Mouse (Mus musculus) forebrain, embryonic 12.5 days (tissue): ENCODE measurements around the gene Cops2. TPM values are rescaled to one million over a fixed set of nuclear protein-coding genes. Genes with fewer than 3 reads are reported as not detected.

ENCODE experiments used
- ATAC-seq: fragments of 200-750 bp; cut with Nextera tagmentation; 2 replicates; pipeline ENCODE4 v1.8.0; 2017; ENCODE audit warnings: moderate TSS enrichment; ENCODE audit not compliant: low FRiP score
- H3K27ac ChIP-seq: fragments of 300-500 bp; sonication (generic); 2 replicates; pipeline ENCODE4 v1.5.1; 2016; ENCODE audit warnings: mild to moderate bottlenecking
- H3K27me3 ChIP-seq: fragments of 300-500 bp; sonication (generic); 2 replicates; pipeline ENCODE4 v1.6.1; 2016; ENCODE audit warnings: mild to moderate bottlenecking
- H3K36me3 ChIP-seq: fragments of 300-500 bp; sonication (generic); replicated peaks from 2 replicates; pipeline ENCODE4 v1.6.1; 2016; ENCODE audit warnings: mild to moderate bottlenecking
- H3K4me1 ChIP-seq: fragments of 300-500 bp; sonication (generic); 2 replicates; pipeline ENCODE4 v1.6.1; 2016
- H3K4me2 ChIP-seq: fragments of 300-500 bp; sonication (generic); 2 replicates; pipeline ENCODE4 v1.6.1; 2016; ENCODE audit warnings: mild to moderate bottlenecking, moderate library complexity
- H3K4me3 ChIP-seq: fragments of 300-500 bp; sonication (generic); replicated peaks from 2 replicates; pipeline ENCODE4 v1.5.1; 2016; ENCODE audit warnings: mild to moderate bottlenecking
- H3K9ac ChIP-seq: fragments of 300-500 bp; sonication (generic); 2 replicates; pipeline ENCODE4 v1.6.1; 2016; ENCODE audit warnings: mild to moderate bottlenecking
- H3K9me3 ChIP-seq: fragments of 300-500 bp; sonication (generic); 2 replicates; pipeline ENCODE4 v1.6.1; 2016
- WGBS: fragments of 180-500 bp; shearing (Covaris S2); methylation state at CpG from one replicate; pipeline ENCODE4 v1.1.7; 2016; 5-methylcytosine and 5-hydroxymethylcytosine counted together
- polyA plus RNA-seq: library from polyadenylated mRNA; unstranded; fragments of >200 nt; fragmentation: Nextera tagmentation; extraction: Ambion mirVana; gene quantifications from 2 replicates; pipeline ENCODE4 v1.2.1, GENCODE M21; 2016

Cops2 gene
- polyA plus RNA-seq, 1 experiment from 2014 or later: 80.7 TPM

GRCm38 (mm10) chr2:125811332-125811731 is 47.6 kb downstream of the Cops2 start:
- Histone ChIP-seq H3K9me3 (no peaks in the 10 kb centered on the region), H3K27me3 (no peaks in the 10 kb centered on the region), H3K4me3 (no peak overlapping the region), H3K36me3 (no peaks in the 10 kb centered on the region), H3K9ac (no peak overlapping the region), H3K4me2 (no peak overlapping the region), H3K4me1 (no peaks in the 10 kb centered on the region), H3K27ac (no peak overlapping the region)
- WGBS: 85% methylated on average over 2 of the region's 2 CpGs
- no peak for ATAC-seq

- Histone ChIP-seq H3K9ac (no peak overlapping the region), H3K4me2 (no peak overlapping the region), H3K36me3 (no peaks in the 10 kb centered on the region), H3K4me3 (no peak overlapping the region), H3K27me3 (no peaks in the 10 kb centered on the region), H3K4me1 (no peaks in the 10 kb centered on the region), H3K27ac (no peak overlapping the region), H3K9me3 (no peaks in the 10 kb centered on the region)
- 61% methylated on average over 7 of the region's 7 CpGs for WGBS
- ATAC-seq: no peak
Observed at GRCm38 (mm10) chr2:125809551-125809950, 49.4 kb downstream of the Cops2 start.

GRCm38 (mm10) chr2:125805826-125806225 is 53.1 kb downstream of the Cops2 start:
- Histone ChIP-seq H3K4me1 (no peaks in the 10 kb centered on the region), H3K27ac (no peak overlapping the region), H3K27me3 (no peaks in the 10 kb centered on the region), H3K9me3 (no peaks in the 10 kb centered on the region), H3K4me3 (no peak overlapping the region), H3K36me3 (no peaks in the 10 kb centered on the region), H3K4me2 (no peak overlapping the region), H3K9ac (no peak overlapping the region)
- WGBS: 44% methylated on average over 1 of the region's 1 CpGs
- ATAC-seq: no peak

GRCm38 (mm10) chr2:125801947-125802346 is 57.0 kb downstream of the Cops2 start:
- Histone ChIP-seq H3K9me3 (no peaks in the 10 kb centered on the region), H3K36me3 (no peaks in the 10 kb centered on the region), H3K4me1 (no peaks in the 10 kb centered on the region), H3K9ac (no peak overlapping the region), H3K4me2 (no peak overlapping the region), H3K4me3 (no peak overlapping the region), H3K27ac (no peak overlapping the region), H3K27me3 (no peaks in the 10 kb centered on the region)
- ATAC-seq: no peak
- WGBS: 77% methylated on average over 4 of the region's 4 CpGs

GRCm38 (mm10) chr2:125801038-125801437 is 57.9 kb downstream of the Cops2 start:
- H3K9ac ChIP-seq: no peak overlapping the region
- H3K4me2 ChIP-seq: no peak overlapping the region
- no peak for ATAC-seq
- H3K9me3 ChIP-seq: no peaks in the 10 kb centered on the region
- no peak overlapping the region for H3K27ac ChIP-seq
- H3K36me3 ChIP-seq: no peaks in the 10 kb centered on the region
- 70% methylated on average over 8 of the region's 8 CpGs for WGBS
- H3K27me3 ChIP-seq: no peaks in the 10 kb centered on the region
- H3K4me1 ChIP-seq: no peaks in the 10 kb centered on the region
- no peak overlapping the region for H3K4me3 ChIP-seq

GRCm38 (mm10) chr2:125800428-125800827 is 58.5 kb downstream of the Cops2 start:
- Histone ChIP-seq H3K9ac (no peak overlapping the region), H3K36me3 (no peaks in the 10 kb centered on the region), H3K27me3 (no peaks in the 10 kb centered on the region), H3K4me1 (no peaks in the 10 kb centered on the region), H3K9me3 (no peaks in the 10 kb centered on the region), H3K27ac (no peak overlapping the region), H3K4me2 (no peak overlapping the region), H3K4me3 (no peak overlapping the region)
- WGBS: 76% methylated on average over 4 of the region's 4 CpGs
- ATAC-seq: no peak

- ATAC-seq: no peak
- no peaks in the 10 kb centered on the region for H3K36me3 ChIP-seq
- no peak overlapping the region for H3K9ac ChIP-seq
- no peaks in the 10 kb centered on the region for H3K9me3 ChIP-seq
- no peak overlapping the region for H3K4me3 ChIP-seq
- 0 out of 2 replicates have a peak, but pooled peaks cover 1% of the 10 kb centered on the region for H3K27me3 ChIP-seq
- H3K4me1 ChIP-seq: no peaks in the 10 kb centered on the region
- no peak overlapping the region for H3K27ac ChIP-seq
- H3K4me2 ChIP-seq: no peak overlapping the region
Observed at GRCm38 (mm10) chr2:125797872-125798271, 61.1 kb downstream of the Cops2 start.

- H3K27me3 ChIP-seq: 0 out of 2 replicates have a peak, but pooled peaks cover 2% of the 10 kb centered on the region
- no peak overlapping the region for H3K27ac ChIP-seq
- no peaks in the 10 kb centered on the region for H3K4me1 ChIP-seq
- H3K4me3 ChIP-seq: no peak overlapping the region
- no peaks in the 10 kb centered on the region for H3K36me3 ChIP-seq
- no peak overlapping the region for H3K4me2 ChIP-seq
- ATAC-seq: no peak
- no peak overlapping the region for H3K9ac ChIP-seq
- no peaks in the 10 kb centered on the region for H3K9me3 ChIP-seq
- 81% methylated on average over 2 of the region's 2 CpGs for WGBS
Observed at GRCm38 (mm10) chr2:125795118-125795517, 63.8 kb downstream of the Cops2 start.

GRCm38 (mm10) chr2:125794166-125794565 is 64.8 kb downstream of the Cops2 start:
- no peak overlapping the region for H3K27ac ChIP-seq
- no peak overlapping the region for H3K9ac ChIP-seq
- H3K27me3 ChIP-seq: 0 out of 2 replicates have a peak, but pooled peaks cover 2% of the 10 kb centered on the region
- ATAC-seq: no peak
- H3K4me1 ChIP-seq: no peaks in the 10 kb centered on the region
- no peaks in the 10 kb centered on the region for H3K36me3 ChIP-seq
- H3K4me2 ChIP-seq: no peak overlapping the region
- H3K4me3 ChIP-seq: no peak overlapping the region
- no peaks in the 10 kb centered on the region for H3K9me3 ChIP-seq
- 87% methylated on average over 2 of the region's 2 CpGs for whole genome bisulfite sequencing

GRCm38 (mm10) chr2:125792879-125793261 is 66.1 kb downstream of the Cops2 start:
- Histone ChIP-seq H3K9ac (no peak overlapping the region), H3K4me1 (no peaks in the 10 kb centered on the region), H3K36me3 (no peaks in the 10 kb centered on the region), H3K27ac (no peak overlapping the region), H3K9me3 (no peaks in the 10 kb centered on the region), H3K27me3 (0 out of 2 replicates have a peak, but pooled peaks cover 2% of the 10 kb centered on the region), H3K4me3 (no peak overlapping the region), H3K4me2 (no peak overlapping the region)
- WGBS: 89% methylated on average over 11 of the region's 11 CpGs
- ATAC-seq: no peak

GRCm38 (mm10) chr2:125792144-125792878 is 66.6 kb downstream of the Cops2 start:
- no peak overlapping the region for H3K4me2 ChIP-seq
- no peaks in the 10 kb centered on the region for H3K9me3 ChIP-seq
- 0 out of 2 replicates have a peak, but pooled peaks cover 2% of the 10 kb centered on the region for H3K27me3 ChIP-seq
- no peak overlapping the region for H3K27ac ChIP-seq
- no peaks in the 10 kb centered on the region for H3K4me1 ChIP-seq
- no peaks in the 10 kb centered on the region for H3K36me3 ChIP-seq
- ATAC-seq: no peak
- H3K9ac ChIP-seq: no peak overlapping the region
- 70% methylated on average over 2 of the region's 2 CpGs for WGBS
- H3K4me3 ChIP-seq: no peak overlapping the region

GRCm38 (mm10) chr2:125791485-125791885 is 67.5 kb downstream of the Cops2 start:
- no peak overlapping the region for H3K4me2 ChIP-seq
- H3K36me3 ChIP-seq: no peaks in the 10 kb centered on the region
- 72% methylated on average over 7 of the region's 7 CpGs for WGBS
- no peaks in the 10 kb centered on the region for H3K9me3 ChIP-seq
- no peak overlapping the region for H3K9ac ChIP-seq
- H3K4me3 ChIP-seq: no peak overlapping the region
- H3K4me1 ChIP-seq: no peaks in the 10 kb centered on the region
- 0 out of 2 replicates have a peak, but pooled peaks cover 2% of the 10 kb centered on the region for H3K27me3 ChIP-seq
- no peak overlapping the region for H3K27ac ChIP-seq
- ATAC-seq: no peak

- H3K36me3 ChIP-seq: no peaks in the 10 kb centered on the region
- no peak overlapping the region for H3K27ac ChIP-seq
- H3K4me1 ChIP-seq: no peaks in the 10 kb centered on the region
- no peak overlapping the region for H3K4me3 ChIP-seq
- H3K27me3 ChIP-seq: 0 out of 2 replicates have a peak, but pooled peaks cover 2% of the 10 kb centered on the region
- no peak overlapping the region for H3K4me2 ChIP-seq
- no peak for ATAC-seq
- no peak overlapping the region for H3K9ac ChIP-seq
- 91% methylated on average over 4 of the region's 4 CpGs for WGBS
- H3K9me3 ChIP-seq: no peaks in the 10 kb centered on the region
Observed at GRCm38 (mm10) chr2:125790242-125790641, 68.7 kb downstream of the Cops2 start.
